Mouse (Mus musculus) cerebellum, adult 9-11 months (tissue): Measurements from ENCODE around the gene Hcn3.

Experiments used
- DNase-seq: peaks from one replicate; pipeline ENCODE4 v3.0.0; 2022

The Hcn3 gene

DNA sequence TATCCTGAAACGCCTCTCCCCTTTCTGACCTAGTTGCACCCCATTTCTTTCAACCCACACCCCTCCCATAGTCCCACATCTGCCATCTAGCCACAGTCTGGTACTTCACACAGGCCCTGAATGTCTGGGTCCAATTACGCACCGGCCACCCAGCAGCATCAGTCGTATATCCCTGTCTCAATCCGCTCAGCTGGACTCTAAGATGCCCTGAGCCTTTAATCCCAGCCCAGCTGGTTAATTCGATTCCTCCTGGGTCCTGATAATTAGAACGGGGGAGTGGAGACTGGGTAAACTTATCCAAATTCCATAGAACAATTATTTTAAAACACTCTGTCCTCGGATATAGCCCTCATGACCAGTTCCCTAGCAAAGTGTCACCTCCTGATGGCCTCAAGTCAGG, 14.4 kb downstream of the Hcn3 start:
- DNase-seq, result no peak

DNA sequence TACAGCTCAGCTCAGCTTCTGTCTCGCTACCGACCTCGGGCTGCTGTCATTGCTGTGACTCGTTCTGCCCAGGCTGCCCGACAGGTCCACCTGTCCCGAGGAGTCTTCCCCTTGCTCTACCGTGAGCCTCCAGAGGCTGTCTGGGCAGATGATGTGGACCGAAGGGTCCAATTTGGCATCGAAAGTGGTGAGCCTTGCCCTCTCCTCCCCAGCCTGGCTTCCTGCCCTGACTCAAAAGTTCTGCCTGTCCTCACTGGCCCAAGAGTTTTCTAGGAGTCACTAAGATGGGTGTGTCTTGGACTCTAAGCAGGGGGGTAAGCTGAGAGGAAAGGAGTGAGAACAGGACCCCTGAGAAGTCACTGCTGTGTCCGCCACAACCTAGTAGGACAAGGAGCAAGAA, 15.2 kb downstream of the Hcn3 start:
- DNase-seq, result no peak

DNA sequence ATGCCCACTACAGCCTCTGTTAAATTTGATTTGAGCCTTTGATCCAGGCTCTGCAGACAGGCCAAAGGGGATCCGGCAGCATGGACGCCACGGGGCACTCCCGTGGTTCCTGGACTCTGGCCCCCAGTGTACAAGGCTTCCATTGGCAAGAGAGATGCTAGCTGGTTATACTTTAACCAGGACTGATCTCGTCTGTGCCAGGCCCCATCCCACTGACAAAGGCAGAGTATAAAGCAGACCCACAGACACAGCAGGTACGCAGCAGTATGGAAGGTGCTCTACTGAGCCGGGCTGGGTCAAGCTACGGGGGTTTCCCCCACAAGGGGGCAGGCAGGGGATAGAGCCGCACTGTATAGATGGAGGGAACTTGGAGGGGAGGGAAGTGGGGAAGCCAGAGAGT, 23.6 kb downstream of the Hcn3 start:
- no peak for DNase-seq

DNA sequence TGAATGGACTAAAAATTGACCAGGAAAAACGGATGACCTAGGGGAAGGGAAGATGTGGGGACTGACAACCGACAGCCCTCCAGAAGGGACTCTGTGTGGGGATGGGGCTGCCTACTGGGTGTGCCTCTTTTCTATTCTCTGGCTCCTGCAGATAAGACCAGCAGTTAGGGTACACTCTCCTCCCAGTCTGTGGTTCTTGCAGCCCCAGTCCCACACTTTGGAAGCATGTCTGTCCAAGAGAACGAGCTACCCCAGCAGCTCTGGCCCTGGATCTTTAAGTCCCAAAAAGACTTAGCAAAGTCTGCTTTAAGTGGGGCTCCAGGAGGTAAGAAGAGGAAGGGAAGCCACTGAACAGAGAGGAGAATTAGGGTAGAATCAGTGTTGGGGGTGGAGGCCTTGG, 24.0 kb downstream of the Hcn3 start, which contains the start of gene Pklr:
Gene Pklr, plus strand, starts transcription at position 185 of the 400 bp plus-strand sequence.
- DNase-seq, result no peak

DNA sequence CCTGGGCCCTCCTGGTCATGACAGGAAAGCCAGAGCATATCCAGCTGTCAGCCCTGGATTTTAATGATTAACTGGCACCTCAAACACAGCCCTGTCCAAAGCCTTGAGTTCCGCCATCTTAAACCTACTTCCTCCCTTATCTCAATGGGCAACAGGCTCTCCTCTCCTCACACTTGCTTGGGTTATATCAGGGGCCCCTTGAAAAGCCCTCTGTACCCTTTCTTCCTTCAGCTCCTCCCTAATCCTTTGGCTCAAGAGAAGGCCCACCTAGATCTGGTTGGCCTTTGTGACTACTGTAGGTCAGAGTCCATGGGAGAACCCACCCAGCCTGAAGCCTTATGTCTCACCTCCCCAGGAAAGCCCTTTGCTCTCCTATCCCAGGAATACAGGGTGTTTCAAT, 26.2 kb downstream of the Hcn3 start:
- DNase-seq, result no peak

DNA sequence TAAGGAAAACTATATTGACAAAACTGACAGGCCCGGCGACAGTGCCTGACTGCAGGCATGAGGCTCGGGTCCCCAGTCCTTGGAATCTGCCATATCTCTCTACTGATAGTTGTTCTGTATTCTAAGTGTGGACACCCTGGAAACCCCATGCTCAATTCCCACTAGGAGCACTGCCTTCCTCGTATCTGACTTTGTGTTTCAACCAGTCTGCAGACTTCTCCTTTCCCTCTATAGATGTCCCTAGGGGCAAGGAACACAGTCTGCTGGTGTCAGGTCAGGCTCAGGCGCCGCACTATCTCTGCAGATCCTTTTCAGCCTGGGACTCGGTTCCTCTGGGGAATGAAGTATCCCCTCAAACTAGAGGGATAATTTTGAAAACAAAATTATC, 26.9 kb downstream of the Hcn3 start:
- DNase-seq, result no peak

DNA sequence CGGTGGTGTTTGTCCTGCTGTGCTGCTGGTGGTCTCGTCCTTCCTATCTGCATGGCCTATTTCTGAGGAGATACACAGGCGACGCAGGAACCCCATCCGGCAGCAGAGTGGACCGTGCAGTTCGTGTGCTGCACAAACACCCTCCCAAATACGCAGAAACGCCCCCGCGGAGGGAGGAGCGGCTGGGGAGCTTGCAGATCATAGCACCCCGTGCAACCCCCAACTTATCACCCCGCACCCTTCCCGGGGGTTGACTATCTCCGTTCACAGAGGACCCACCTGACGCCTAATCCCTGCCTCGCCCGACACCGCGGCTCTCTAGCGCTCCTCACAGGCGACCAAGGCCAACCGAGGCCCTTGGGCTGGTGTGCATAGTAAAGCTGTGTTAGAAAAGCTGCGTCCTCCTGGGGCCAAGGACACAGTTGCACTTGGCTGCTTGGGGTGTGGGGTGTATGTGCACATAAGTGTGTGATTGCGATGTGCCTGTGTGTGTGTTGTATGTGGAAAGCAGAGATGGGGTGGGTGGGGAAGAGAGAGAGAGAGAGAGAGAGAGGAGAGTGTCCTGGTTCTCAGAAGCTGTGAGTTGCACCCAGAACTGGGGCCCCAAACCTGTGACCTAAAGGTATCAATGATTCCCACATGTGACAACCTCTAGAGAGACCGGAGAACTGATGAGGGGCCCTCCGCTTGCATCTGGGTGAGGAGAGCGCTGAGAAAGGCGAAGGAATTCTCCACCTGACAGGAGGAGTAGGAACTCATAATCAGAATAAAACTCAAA, 27.5 kb downstream of the Hcn3 start:
- peak; percentile 56 for DNase-seq

DNA sequence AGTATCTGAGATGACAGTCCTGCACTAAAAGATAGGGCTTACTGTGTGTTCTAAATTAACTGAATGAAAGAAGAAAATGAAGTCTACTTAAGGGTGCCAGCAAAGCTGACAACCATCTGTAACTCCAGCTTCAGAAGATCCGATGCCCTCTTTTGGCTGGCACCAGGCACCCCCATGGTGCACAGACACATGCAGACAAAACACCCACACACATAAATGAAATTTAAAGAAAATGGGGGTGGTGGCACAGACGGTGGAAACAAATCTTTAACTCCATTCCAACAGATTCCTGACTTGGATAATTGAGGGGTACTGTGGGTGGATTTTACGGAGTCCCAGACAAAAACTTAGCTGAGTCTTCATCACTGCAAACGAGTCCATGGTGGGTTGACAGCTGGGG, 28.2 kb downstream of the Hcn3 start:
- DNase-seq, result no peak

DNA sequence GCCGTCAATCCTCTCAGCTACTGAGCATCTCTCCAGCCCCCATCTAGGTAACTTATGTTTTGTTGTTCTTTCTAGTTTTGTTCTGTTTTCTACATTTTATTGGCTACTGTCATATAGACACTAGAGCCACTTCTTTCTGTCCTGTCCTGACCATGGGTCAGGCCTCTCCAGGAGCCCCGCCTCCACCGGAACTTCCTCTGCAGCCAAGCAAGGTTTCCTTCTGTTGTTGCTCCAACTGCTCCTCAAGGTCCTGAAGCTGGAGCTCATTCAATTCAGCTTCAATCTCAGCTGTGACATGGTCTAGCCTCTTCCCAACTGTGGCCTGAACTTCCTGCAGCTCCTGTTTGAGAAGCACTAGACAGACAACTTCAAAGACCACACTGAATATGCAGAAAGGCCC, 30.1 kb downstream of the Hcn3 start:
- DNase-seq, result no peak

DNA sequence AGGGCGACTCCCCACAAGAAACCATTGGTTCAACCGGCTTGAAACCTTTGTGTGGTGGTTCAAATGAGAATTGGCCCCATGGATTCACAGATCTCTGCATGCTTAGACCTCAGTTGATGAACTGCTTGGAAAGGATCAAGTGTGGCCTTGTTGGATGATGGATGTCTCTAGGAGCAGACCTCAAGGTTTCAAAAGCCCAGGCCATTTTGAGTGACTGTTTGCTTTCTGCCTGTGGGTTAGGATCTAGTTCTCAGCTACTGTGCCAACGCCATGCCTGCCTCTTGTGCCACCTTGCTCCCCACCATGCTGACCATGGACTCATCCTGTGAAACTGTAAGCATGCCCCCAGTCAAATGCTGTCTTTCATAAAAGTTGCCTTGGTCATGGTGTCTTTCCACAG, 34.0 kb downstream of the Hcn3 start:
- DNase-seq, result no peak

DNA sequence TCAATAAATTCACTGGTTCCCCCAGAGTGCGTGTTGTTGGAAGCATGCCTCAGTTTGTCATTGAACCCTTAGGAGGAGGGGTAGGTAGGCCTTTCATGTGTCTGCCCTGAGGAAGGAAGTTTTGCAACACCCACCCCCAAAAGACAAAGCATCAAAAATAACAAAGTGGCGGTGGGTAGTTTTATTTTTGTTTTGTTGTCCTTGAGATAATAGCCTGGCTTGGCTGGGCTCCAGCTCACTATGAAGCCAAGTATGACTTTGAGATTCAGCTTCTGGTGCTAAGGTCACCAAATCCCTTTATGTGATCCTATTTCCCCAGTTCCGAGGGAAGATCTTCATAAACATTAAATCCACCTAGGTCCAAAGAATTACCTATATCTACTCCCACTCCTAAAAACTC, 35.8 kb downstream of the Hcn3 start:
- DNase-seq, result no peak

DNA sequence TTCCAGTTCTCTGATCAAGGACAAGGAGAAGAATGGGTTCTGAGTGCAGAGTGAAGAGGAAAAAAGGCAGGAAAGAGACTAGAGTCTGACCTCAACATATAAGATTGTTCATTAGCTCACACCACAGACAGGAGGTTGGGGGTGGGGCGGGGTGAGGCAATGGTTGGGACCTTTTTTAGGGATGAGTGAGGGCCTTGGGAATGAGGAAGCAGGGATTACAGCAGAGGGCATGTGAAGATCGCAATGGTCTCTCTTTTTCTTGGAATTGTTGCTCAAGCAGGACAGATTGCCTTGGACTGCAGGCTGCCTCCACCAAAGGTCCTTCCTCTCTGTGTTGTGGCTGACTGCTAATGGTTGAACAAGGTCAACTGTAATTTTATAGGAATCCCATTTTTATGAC, 36.7 kb downstream of the Hcn3 start:
- DNase-seq, result no peak

DNA sequence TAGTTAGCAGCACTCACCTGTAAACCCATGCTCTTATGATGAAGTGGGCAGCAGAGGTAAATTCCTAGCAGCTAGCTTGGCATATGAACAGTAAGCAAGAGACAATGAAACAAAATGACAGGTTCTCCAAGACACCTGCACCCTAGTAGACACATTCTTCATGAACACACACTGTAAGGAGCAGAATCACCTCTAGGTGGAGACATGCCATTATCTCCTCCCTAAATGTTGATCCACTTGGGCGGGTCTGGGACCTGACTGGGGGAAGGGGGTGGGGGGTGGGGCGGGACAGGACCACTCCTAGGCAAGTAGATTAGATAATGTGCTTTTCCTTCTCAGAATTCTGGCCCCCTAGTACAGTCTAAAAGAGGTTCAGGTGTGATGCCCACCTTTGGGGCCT, 44.5 kb downstream of the Hcn3 start:
- DNase-seq, result peak; percentile 34

DNA sequence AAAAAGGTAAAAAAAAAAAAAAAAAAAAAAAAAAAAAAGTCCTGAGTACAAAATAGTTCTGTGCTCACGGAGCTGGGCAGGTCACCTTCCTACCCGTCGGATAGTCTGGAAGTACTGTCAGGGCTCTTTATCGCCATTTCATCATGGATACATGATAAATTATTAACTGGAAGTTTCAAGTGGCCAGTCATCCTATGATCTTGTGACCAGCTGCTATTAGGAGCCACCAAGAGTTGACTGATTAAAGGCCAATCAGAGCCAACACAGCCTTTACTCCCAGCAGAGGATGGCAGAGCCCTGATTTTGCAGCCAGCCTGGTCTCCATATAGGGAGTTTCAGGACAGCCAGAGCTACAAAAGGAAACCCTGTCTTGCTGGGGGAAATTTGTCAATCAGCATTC, 46.9 kb downstream of the Hcn3 start:
- DNase-seq, result no peak

DNA sequence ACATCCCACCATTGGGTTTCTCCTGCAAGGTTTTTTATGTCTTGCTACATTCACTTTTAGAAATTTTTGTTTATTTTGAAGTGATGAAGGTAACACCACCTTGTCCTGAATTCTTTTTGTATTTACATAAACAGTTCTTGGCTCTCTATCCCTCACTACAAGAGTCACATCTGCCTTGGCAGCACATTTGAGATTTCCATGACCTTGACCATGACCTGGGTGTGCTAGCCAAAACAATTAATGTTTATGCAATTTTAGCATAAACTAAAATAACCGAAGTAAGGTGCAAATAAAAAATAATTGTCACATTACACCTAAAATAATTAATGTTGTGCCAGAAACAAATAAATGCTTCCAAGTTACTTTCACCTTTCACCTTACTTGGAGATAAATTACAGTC, 51.9 kb downstream of the Hcn3 start:
- no peak for DNase-seq

DNA sequence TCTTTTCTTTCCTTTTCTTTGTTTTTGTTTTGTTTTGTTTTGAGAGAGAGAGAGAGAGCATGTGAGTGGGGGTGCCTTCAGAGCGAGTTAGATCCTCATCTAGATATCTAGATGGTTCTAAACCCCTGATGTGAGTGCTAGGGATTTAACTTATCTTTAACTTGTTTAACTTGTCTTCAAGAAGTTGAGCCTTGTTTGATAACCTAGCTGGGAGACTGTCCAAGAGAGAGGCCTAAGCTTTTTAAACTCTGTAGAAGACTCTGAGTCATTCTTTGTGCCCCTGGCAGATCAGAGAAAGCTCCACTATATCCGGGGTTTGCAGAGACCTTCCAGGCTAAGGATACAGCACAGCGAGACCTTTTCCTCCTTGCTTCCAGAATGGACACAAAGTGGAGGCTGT, 52.5 kb downstream of the Hcn3 start:
- no peak for DNase-seq

DNA sequence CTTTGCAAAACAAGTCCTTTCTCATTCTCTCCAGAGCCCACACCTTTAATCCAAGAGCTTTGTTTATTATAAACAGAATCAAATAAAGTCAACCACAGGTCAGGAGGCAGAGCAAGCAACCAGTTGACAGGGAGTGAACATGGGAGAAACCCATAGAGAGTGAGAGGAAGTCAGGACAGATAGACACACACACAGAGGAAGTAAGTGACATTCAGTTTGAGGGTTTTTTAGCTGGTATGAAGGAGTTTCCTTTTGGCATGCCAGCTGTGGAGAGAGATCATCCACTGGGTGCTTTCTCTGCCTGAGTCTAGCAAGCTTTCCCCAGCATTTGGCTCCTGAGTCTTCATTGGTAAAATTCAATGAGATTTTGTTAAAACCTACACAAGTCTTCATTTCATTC, 53.1 kb downstream of the Hcn3 start:
- DNase-seq, result no peak

DNA sequence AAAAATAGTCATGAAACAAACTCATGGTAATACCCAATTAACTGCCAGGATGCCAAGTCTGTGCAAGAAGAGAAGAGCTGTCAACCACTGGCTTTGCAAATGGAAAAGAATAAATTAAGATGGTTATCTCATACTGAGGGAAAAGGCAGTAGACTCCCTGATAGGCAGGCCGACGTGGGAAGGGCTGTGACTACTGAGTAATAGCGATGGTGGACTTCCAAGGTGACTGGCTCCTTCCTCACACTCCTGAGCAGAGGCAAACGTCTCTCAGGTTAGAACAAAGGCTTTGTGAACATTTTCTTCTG, 56.8 kb downstream of the Hcn3 start:
- no peak for DNase-seq

DNA sequence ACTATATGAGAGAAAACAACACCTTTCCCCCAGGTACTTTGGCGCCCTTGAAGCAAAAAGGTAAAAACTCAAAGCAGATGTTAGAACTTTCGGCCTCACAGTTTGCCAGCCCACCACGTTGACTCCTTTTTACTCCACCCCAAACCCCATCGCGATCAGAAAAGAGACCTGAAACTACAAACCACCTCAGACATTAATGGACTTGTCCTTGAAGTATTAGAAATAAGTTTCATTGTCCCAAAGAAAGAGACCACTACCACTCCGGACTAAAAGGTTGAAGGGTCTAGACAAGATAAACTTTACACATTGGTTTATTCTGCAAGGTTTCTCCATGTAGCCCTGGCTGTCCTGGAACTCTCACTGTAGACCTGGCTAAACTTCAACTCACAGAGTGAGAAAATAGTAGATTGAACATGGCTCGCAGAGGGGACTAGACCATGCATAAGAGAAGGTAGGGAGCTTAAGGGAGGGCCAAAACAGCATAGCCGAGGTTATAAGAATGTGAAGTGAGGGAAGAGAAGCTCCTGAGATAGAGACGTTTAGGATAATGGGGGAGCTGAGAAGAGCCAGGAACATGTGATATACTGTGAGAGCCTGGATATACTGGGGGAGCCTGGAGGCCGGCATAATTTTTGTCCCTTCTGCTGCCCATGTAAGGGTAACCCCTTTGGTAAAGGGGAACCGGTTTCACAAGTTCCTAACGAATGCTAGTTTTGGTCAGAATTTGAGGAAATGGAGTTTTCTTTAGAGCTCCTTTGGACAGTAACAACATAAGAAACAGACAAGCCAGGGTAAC, 57.3 kb downstream of the Hcn3 start:
- peak; percentile 28 for DNase-seq

DNA sequence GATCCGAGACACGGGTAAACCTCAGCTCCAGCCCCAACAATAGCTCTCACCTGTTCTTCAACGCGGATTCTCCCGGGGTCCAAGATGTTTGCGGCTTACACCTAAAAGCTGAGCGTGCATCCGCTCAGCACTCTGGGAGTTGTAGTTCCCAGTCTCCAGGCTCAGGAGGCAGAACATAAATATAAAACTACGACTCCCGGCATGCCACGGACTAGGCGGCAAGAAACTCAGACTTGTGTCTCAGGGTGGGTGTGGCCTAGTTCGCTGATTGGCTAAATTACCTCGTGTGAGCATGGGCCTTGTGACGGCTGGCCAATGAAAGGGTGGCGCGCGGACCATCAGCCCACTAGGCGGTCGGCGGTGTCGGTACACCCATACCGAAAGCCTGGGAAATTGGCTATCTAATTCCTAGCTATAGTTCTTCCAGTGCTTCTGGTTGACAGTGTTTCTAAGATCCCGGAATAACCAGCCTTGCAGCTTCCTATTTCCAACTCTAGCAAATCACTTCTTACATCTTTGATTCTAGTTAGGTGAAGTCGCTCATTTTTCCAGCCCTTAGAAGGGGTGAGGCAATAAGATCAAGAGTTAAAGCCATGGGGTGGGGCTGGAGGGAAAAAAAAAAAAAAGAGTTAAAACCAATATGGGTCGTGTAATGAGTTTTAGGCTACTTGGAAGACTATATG, 58.0 kb downstream of the Hcn3 start, which contains the start of gene Fdps:
Gene Fdps, minus strand, starts transcription at position 148 of the 683 bp plus-strand sequence.
- DNase-seq, result peak; percentile 99

DNA sequence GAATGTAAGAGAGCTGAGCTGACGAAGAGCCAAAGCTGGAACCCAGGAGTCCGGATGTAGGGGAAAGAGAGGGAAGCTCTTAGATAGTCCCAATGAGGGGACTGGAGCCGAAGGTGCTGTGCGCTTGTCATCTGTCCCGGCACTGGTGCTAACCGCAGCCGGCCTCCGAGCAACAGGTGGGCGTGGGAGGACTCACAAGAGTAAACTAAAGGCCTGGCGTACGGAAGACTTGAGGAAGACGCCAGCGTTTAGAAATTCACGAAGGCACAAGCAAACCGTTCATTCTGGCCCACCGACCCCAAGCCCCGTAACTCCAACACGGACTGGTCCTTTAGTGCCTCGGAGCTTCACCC, 58.6 kb downstream of the Hcn3 start:
- no peak for DNase-seq

DNA sequence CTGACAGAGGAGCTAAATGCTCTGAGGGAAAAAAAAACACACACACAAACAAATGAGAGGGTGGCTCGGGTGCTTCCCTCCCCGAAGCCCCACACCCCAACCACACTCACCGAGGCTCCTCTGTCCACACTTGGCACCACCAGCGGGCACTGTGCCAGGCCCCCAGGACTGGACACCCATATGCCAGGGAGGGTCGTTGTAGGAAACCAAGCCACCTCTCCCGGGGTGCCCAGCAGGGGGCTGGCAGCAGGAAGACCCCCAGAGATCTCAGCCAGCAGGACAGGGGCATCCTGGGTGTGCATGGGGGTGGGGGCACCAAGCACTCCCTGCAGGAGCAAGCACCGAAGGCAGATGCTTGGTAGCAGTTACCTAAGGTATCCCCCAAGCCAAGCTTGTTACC, 59.2 kb downstream of the Hcn3 start, which contains the start of gene Gm43738:
Gene Gm43738, minus strand, starts transcription at position 289 of the 400 bp plus-strand sequence.
- peak; percentile 69 for DNase-seq
